Mouse (Mus musculus): ENCODE data around the gene 1700019N19Rik.

DNA sequence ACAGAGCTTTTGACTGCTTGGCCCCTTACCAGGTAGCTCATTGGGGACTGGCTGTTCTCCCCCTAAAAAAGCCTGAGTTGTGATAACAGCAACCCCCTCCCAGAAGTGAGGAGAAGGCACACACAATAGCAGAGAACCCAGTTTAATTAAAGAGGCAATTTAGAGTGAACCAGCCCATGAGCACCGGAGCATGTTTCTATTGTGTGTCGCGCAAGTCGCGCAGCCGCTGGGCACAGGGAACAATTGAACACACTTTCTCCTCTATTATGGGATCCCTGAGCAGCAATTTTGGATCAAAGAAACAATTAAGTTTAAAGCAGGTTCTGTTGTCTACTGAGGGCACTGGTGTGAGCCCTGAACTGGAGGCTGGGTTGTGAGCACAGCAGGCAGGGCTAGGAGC is 26.9 kb downstream of the 1700019N19Rik start:
- TF ChIP-seq POLR2A (IDR thresholded peaks at IDR 0.05; ENCODE audit: borderline replicate concordance, low read depth, low read length) (no peak), CTCF (IDR thresholded peaks at IDR 0.05; ENCODE audit: low read depth, low read length) (no peak)

Data from bone marrow macrophage, adult 2 months (primary cell).